Mouse (Mus musculus): ENCODE data around the gene Olfr1013.

Olfr1013 gene

GRCm38 (mm10) chr2:85766798-85767197 is at the start of gene Olfr1013:
Gene Olfr1013, plus strand, starts transcription at chr2:85767098.
- DNase-seq: no peak

GRCm38 (mm10) chr2:85725793-85726192 is 41.1 kb upstream of the Olfr1013 start:
- peak; percentile 10 for DNase-seq

GRCm38 (mm10) chr2:85753822-85754221 is 13.1 kb upstream of the Olfr1013 start:
- DNase-seq: no peak

- DNase-seq: no peak
Measured at GRCm38 (mm10) chr2:85762666-85763065, 4.2 kb upstream of the Olfr1013 start, which contains the start of gene Olfr1012. Gene Olfr1012, minus strand, starts transcription at chr2:85762766.

GRCm38 (mm10) chr2:85772413-85772812 is 5.5 kb downstream of the Olfr1013 start, which contains the start of gene Olfr1014:
Gene Olfr1014, plus strand, starts transcription at chr2:85772713.
- DNase-seq: no peak

GRCm38 (mm10) chr2:85781717-85782116 is 14.8 kb downstream of the Olfr1013 start, which contains the start of gene Olfr1015:
Gene Olfr1015, plus strand, starts transcription at chr2:85782017.
- DNase-seq: no peak

GRCm38 (mm10) chr2:85792331-85792730 is 25.4 kb downstream of the Olfr1013 start:
- DNase-seq: no peak

- DNase-seq: no peak
Measured at GRCm38 (mm10) chr2:85802444-85802843, 35.5 kb downstream of the Olfr1013 start, which contains the start of gene Olfr1016. Gene Olfr1016, minus strand, starts transcription at chr2:85802544.

- DNase-seq: no peak
Measured at GRCm38 (mm10) chr2:85804501-85804900, 37.6 kb downstream of the Olfr1013 start.

GRCm38 (mm10) chr2:85818179-85818578 is 51.3 kb downstream of the Olfr1013 start, which contains the start of gene Olfr1018:
Gene Olfr1018, plus strand, starts transcription at chr2:85818479.
- no peak for DNase-seq

Data from kidney, postnatal 14 days (tissue).